In genomic region chr5:120517552-120517951, GRCm38 (mm10) we compare ENCODE assay signal across 9 mouse cellular contexts. TPM values are rescaled to one million over a fixed set of nuclear protein-coding genes. Genes with fewer than 3 reads are reported as not detected.
A peak's percentile ranks its signal among the peaks of the same experiment; 100 is the strongest.
DNase-seq lines count a peak whose midpoint lies in the region; ATAC-seq and TF ChIP-seq lines count a peak whose summit lies in the region.
"Had no signal": no experiment of that assay in that cellular context is flagged by ENCODE, and none has a peak within 500 bp of the region (broad histone marks: within the 10 kb centered on the region; RNA-seq: fewer than 3 reads in every experiment).

No protein-coding gene starts in this region.

- peak overlapping the region; percentile 44; the same call in 1 of the 2 replicates for H3K27ac ChIP-seq in forebrain, embryonic 10.5 days
- no peak overlapping the region for H3K27ac ChIP-seq in forebrain, embryonic 14.5 days (ENCODE audit: low read depth, low read length)
- no peak overlapping the region for H3K27ac ChIP-seq in embryonic facial prominence, embryonic 11.5 days (replicated peaks; ENCODE audit: low read depth, low read length)
- no peak overlapping the region for H3K27ac ChIP-seq in layer of hippocampus, adult 2 months

- TF ChIP-seq CTCF in layer of hippocampus, adult 2 months (conservative IDR thresholded peaks at IDR 0.05), result no peak

- WGBS in forebrain, embryonic 10.5 days, result 66% methylated on average over 9 of the region's 9 CpGs
- 53% methylated on average over 9 of the region's 9 CpGs for WGBS in forebrain, embryonic 14.5 days
- 57% methylated on average over 9 of the region's 9 CpGs for WGBS in embryonic facial prominence, embryonic 11.5 days

- ATAC-seq in forebrain, embryonic 14.5 days, result no peak
- ATAC-seq in embryonic facial prominence, embryonic 11.5 days (replicated peaks; ENCODE audit: insufficient number of reproducible peaks, low FRiP score, low TSS enrichment, low read depth), result no peak

- no peak overlapping the region for H3K4me2 ChIP-seq in forebrain, embryonic 14.5 days (ENCODE audit: low read length)
- H3K4me2 ChIP-seq in embryonic facial prominence, embryonic 11.5 days (ENCODE audit: low read depth, low read length), result no peak overlapping the region

- H3K9ac ChIP-seq in forebrain, embryonic 14.5 days (ENCODE audit: low read length), result no peak overlapping the region
- H3K9ac ChIP-seq in embryonic facial prominence, embryonic 11.5 days (replicated peaks; ENCODE audit: low read length), result 0 out of 2 replicates have a peak overlapping the region, but pooled peaks have one; percentile 13

- H3K4me3 ChIP-seq in forebrain, embryonic 10.5 days, result no peak overlapping the region
- H3K4me3 ChIP-seq in forebrain, embryonic 14.5 days (ENCODE audit: low read depth, low read length), result no peak overlapping the region
- H3K4me3 ChIP-seq in embryonic facial prominence, embryonic 11.5 days (ENCODE audit: low read depth, low read length), result no peak overlapping the region
- no peak overlapping the region for H3K4me3 ChIP-seq in layer of hippocampus, adult 2 months

- H3K27me3 ChIP-seq in forebrain, embryonic 10.5 days (ENCODE audit: poor library complexity, severe bottlenecking), result peaks cover 13% of the 10 kb centered on the region
- no peaks in the 10 kb centered on the region for H3K27me3 ChIP-seq in forebrain, embryonic 14.5 days (replicated peaks; ENCODE audit: control insufficient read depth, insufficient read depth, low read length)
- H3K27me3 ChIP-seq in embryonic facial prominence, embryonic 11.5 days (ENCODE audit: control insufficient read depth, insufficient read depth, low read length), result no peaks in the 10 kb centered on the region

- H3K4me1 ChIP-seq in forebrain, embryonic 10.5 days, result peaks cover 40% of the 10 kb centered on the region
- H3K4me1 ChIP-seq in forebrain, embryonic 14.5 days (ENCODE audit: control insufficient read depth, insufficient read depth, low read length), result peaks cover 6% of the 10 kb centered on the region
- no peaks in the 10 kb centered on the region; the same call in 1 of the 2 replicates for H3K4me1 ChIP-seq in embryonic facial prominence, embryonic 11.5 days (ENCODE audit: control insufficient read depth, insufficient read depth, low read length)

- no peak for DNase-seq in forebrain, embryonic 10.5 days (ENCODE audit: extremely low spot score, low spot score)
- DNase-seq in forebrain, embryonic 14.5 days (ENCODE audit: low spot score), result no peak
- DNase-seq in 416B (ENCODE audit: low read depth), result peak; percentile 85
- DNase-seq in embryonic facial prominence, embryonic 11.5 days (ENCODE audit: low spot score), result no peak
- peak; percentile 42 for DNase-seq in lung, postnatal 10 days
- no peak for DNase-seq in right cerebral cortex, postnatal 4 days
- DNase-seq in spleen, postnatal 10 days (ENCODE audit: low spot score in 2 of 2), result no peak
- DNase-seq in layer of hippocampus, adult 2 months (ENCODE audit: low spot score in 2 of 2), result no peak
- DNase-seq: cerebellum, postnatal 14 days had no signal

- no peaks in the 10 kb centered on the region for H3K36me3 ChIP-seq in forebrain, embryonic 10.5 days (replicated peaks)
- H3K36me3 ChIP-seq in forebrain, embryonic 14.5 days (ENCODE audit: control insufficient read depth, insufficient read depth, low read length), result no peaks in the 10 kb centered on the region
- H3K36me3 ChIP-seq in embryonic facial prominence, embryonic 11.5 days (replicated peaks; ENCODE audit: control insufficient read depth, insufficient read depth, low read depth, low read length), result no peaks in the 10 kb centered on the region

- H3K9me3 ChIP-seq in forebrain, embryonic 10.5 days, result no peaks in the 10 kb centered on the region
- H3K9me3 ChIP-seq in forebrain, embryonic 14.5 days (replicated peaks; ENCODE audit: control insufficient read depth, low read length), result no peaks in the 10 kb centered on the region
- H3K9me3 ChIP-seq in embryonic facial prominence, embryonic 11.5 days (replicated peaks; ENCODE audit: control insufficient read depth, low read length), result no peaks in the 10 kb centered on the region

RNA-seq across cellular contexts. Expression of gene Slc8b1, which starts 6.6 kb away (rescaled TPM):
- polyA plus RNA-seq in forebrain, embryonic 10.5 days (2016; fragmentation: Nextera tagmentation; extraction: Ambion mirVana), result 3.7 and 4.4 TPM in 2 replicates
- 0.67 and 1.5 TPM in 2 replicates for polyA plus RNA-seq in forebrain, embryonic 14.5 days (2014; fragmentation: Nextera tagmentation; extraction: Ambion mirVana)
- 1.3 and 1.8 TPM in 2 replicates for polyA plus RNA-seq in embryonic facial prominence, embryonic 11.5 days (2014; fragmentation: Nextera tagmentation; extraction: Ambion mirVana)
- total RNA-seq in layer of hippocampus, adult 2 months (2021), result 10 to 100 TPM in 1 of 2 experiments, 1 to 10 TPM in 1; 8.7 to 12.1 TPM

RNA-seq across cellular contexts. Expression of gene Plbd2, which starts 14.1 kb away (rescaled TPM):
- polyA plus RNA-seq in forebrain, embryonic 10.5 days (2016; fragmentation: Nextera tagmentation; extraction: Ambion mirVana), result 33.0 and 35.5 TPM in 2 replicates
- 14.8 and 16.2 TPM in 2 replicates for polyA plus RNA-seq in forebrain, embryonic 14.5 days (2014; fragmentation: Nextera tagmentation; extraction: Ambion mirVana)
- polyA plus RNA-seq in embryonic facial prominence, embryonic 11.5 days (2014; fragmentation: Nextera tagmentation; extraction: Ambion mirVana), result 20.9 and 25.3 TPM in 2 replicates
- 10 to 100 TPM; 62.6 to 66.0 TPM for total RNA-seq in layer of hippocampus, adult 2 months (2021)

RNA-seq across cellular contexts. Expression of gene Sds, which starts 41.2 kb away (rescaled TPM):
- not detected in 2 replicates for polyA plus RNA-seq in forebrain, embryonic 10.5 days (2016; fragmentation: Nextera tagmentation; extraction: Ambion mirVana)
- polyA plus RNA-seq in forebrain, embryonic 14.5 days (2014; fragmentation: Nextera tagmentation; extraction: Ambion mirVana), result not detected in 2 replicates
- polyA plus RNA-seq in embryonic facial prominence, embryonic 11.5 days (2014; fragmentation: Nextera tagmentation; extraction: Ambion mirVana), result not detected in 2 replicates
- under 1 TPM in 1 of 2 experiments, not detected in 1; 0.31 TPM for total RNA-seq in layer of hippocampus, adult 2 months (2021)

RNA-seq across cellular contexts. Expression of gene Sdsl, which starts 44.9 kb away (rescaled TPM):
- polyA plus RNA-seq in forebrain, embryonic 10.5 days (2016; fragmentation: Nextera tagmentation; extraction: Ambion mirVana), result 9.3 and 10.2 TPM in 2 replicates
- 2.2 and 3.2 TPM in 2 replicates for polyA plus RNA-seq in forebrain, embryonic 14.5 days (2014; fragmentation: Nextera tagmentation; extraction: Ambion mirVana)
- polyA plus RNA-seq in embryonic facial prominence, embryonic 11.5 days (2014; fragmentation: Nextera tagmentation; extraction: Ambion mirVana), result 3.6 and 4.9 TPM in 2 replicates
- total RNA-seq in layer of hippocampus, adult 2 months (2021), result 1 to 10 TPM; 7.9 to 8.5 TPM

Comparison
In these comparisons a context has a peak if more than half of its experiments do, and no peak if none do; other contexts are left out.
1. DNase-seq: peak in 416B (single experiment) and lung, postnatal 10 days (single experiment); none in forebrain, embryonic 10.5 days (single experiment), forebrain, embryonic 14.5 days (single experiment), embryonic facial prominence, embryonic 11.5 days (single experiment), right cerebral cortex, postnatal 4 days (single experiment), spleen, postnatal 10 days (0 of 2) and layer of hippocampus, adult 2 months (0 of 2).